Mouse (Mus musculus) hindbrain, embryonic 16.5 days (tissue): ENCODE measurements around the gene Lrig1. TPM values are rescaled to one million over a fixed set of nuclear protein-coding genes. Genes with fewer than 3 reads are reported as not detected.

ENCODE experiments used
- ATAC-seq: fragments of 200-750 bp; cut with Nextera tagmentation; 2 replicates; pipeline ENCODE4 v1.8.0; 2017; ENCODE audit warnings: moderate TSS enrichment, moderate library complexity
- H3K27ac ChIP-seq: fragments of 300-500 bp; sonication (generic); 2 replicates; pipeline ENCODE4 v1.5.1; 2014; ENCODE audit warnings: low read depth, mild to moderate bottlenecking, control low read depth, low read length, moderate library complexity
- H3K27me3 ChIP-seq: fragments of 300-500 bp; sonication (generic); replicated peaks from 2 replicates; pipeline ENCODE4 v1.6.1; 2014; ENCODE audit warnings: low read length; ENCODE audit not compliant: control insufficient read depth, insufficient read depth
- H3K36me3 ChIP-seq: fragments of 300-500 bp; sonication (generic); 2 replicates; pipeline ENCODE4 v1.6.1; 2014; ENCODE audit warnings: mild to moderate bottlenecking, low read length, moderate library complexity, mixed read lengths; ENCODE audit not compliant: control insufficient read depth, insufficient read depth
- H3K4me1 ChIP-seq: fragments of 300-500 bp; sonication (generic); 2 replicates; pipeline ENCODE4 v1.6.1; 2014; ENCODE audit warnings: low read depth, low read length; ENCODE audit not compliant: control insufficient read depth, insufficient read depth
- H3K4me2 ChIP-seq: fragments of 300-500 bp; sonication (generic); 2 replicates; pipeline ENCODE4 v1.6.1; 2014; ENCODE audit warnings: mild to moderate bottlenecking, low read length, control low read depth, moderate library complexity
- H3K4me3 ChIP-seq: fragments of 300-500 bp; sonication (generic); 2 replicates; pipeline ENCODE4 v1.5.1; 2014; ENCODE audit warnings: mild to moderate bottlenecking, low read length, control low read depth, moderate library complexity
- H3K9ac ChIP-seq: fragments of 300-500 bp; sonication (generic); 2 replicates; pipeline ENCODE4 v1.6.1; 2014; ENCODE audit warnings: low read depth, mild to moderate bottlenecking, control low read depth, low read length, moderate library complexity
- H3K9me3 ChIP-seq: fragments of 300-500 bp; sonication (generic); 2 replicates; pipeline ENCODE4 v1.6.1; 2014; ENCODE audit warnings: mild to moderate bottlenecking, low read length, moderate library complexity; ENCODE audit not compliant: control insufficient read depth
- WGBS: fragments of 180-500 bp; shearing (Covaris S2); extraction: QIAGEN DNeasy Blood & Tissue Kit; methylation state at CpG from one replicate; pipeline ENCODE4 v1.1.7; 2014; 5-methylcytosine and 5-hydroxymethylcytosine counted together
- polyA plus RNA-seq: library from polyadenylated mRNA; unstranded; fragments of >200 nt; fragmentation: Nextera tagmentation; extraction: Ambion mirVana; gene quantifications from 2 replicates; pipeline ENCODE4 v1.2.1, GENCODE M21; 2015

Gene Lrig1
- polyA plus RNA-seq, 1 experiment from 2014 or later = 18.7 TPM

DNA sequence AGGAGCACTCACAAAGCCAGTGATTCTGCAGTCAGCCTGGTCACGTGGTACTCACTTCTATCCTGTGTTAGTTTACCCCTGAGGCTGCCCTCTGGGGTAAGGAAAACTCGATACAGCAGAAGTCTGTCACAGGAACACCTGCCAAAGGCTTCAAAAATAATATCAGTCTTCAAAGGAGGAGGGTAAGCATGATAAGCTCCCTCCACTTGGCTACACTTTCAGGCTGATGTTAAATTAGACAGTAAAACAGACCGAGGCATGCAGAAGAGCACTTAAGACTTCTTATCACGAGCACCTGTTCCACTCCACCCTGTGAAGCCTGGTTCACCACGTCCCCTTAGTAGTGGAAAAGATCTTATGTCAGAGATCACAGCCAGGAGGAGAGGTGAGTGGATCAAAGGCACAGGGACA is 62.9 kb downstream of the Lrig1 start:
- WGBS = 67% methylated on average over 5 of the region's 5 CpGs
- Histone ChIP-seq H3K4me1 (peaks cover 6% of the 10 kb centered on the region), H3K27ac (no peak overlapping the region), H3K9me3 (no peaks in the 10 kb centered on the region), H3K36me3 (no peaks in the 10 kb centered on the region), H3K9ac (no peak overlapping the region), H3K27me3 (no peaks in the 10 kb centered on the region), H3K4me2 (no peak overlapping the region), H3K4me3 (no peak overlapping the region)
- no peak for ATAC-seq

DNA sequence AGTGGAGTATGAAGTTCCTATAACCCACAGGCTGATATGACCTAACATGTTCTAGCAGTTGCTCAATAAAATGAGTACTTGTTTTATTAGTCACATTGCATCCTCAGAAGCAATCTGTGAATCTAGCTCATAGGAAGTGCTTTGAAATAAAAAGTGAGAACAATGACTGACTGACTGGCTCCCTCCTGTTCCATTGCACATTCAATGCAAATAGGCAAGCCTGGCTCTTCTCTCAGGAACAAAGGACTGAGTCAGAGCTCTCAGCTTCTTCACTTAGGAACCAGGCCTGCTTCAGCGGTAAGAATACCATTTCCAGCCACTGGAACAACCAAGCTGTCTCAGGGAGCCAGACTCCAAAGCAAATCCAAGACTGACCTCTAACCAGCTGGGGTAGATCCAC is 64.6 kb downstream of the Lrig1 start:
- peak overlapping the region; percentile 14; the same call in 1 of the 2 replicates for H3K27ac ChIP-seq
- no peaks in the 10 kb centered on the region for H3K36me3 ChIP-seq
- ATAC-seq = no peak
- H3K27me3 ChIP-seq = no peaks in the 10 kb centered on the region
- H3K9ac ChIP-seq = no peak overlapping the region
- 14% methylated on average over 1 of the region's 1 CpGs for WGBS
- no peak overlapping the region for H3K4me2 ChIP-seq
- H3K9me3 ChIP-seq = no peaks in the 10 kb centered on the region
- H3K4me1 ChIP-seq = peaks cover 8% of the 10 kb centered on the region
- H3K4me3 ChIP-seq = no peak overlapping the region

DNA sequence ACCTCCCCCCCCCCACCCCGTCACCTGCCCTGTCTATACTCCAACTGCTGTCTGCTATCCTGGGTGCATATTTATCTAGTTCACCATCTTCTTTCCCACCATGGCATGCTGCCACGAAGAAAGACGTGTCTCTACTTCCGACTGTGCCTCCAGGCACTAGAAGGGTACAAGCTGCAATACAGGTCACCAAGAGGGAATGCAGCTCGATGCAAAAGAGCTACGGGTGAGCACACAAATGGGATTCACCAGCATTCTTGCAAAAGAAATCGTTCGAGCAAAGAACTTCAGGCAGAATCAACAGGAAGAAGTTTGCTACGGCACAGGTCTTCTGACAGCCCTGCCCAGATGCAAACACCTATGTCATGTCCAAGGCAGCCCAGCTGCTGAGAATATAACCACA is 65.2 kb downstream of the Lrig1 start:
- Histone ChIP-seq H3K4me1 (peaks cover 5% of the 10 kb centered on the region), H3K36me3 (no peaks in the 10 kb centered on the region), H3K27ac (peak overlapping the region; percentile 14; the same call in 1 of the 2 replicates), H3K9me3 (no peaks in the 10 kb centered on the region), H3K9ac (no peak overlapping the region), H3K4me2 (no peak overlapping the region), H3K27me3 (no peaks in the 10 kb centered on the region), H3K4me3 (no peak overlapping the region)
- ATAC-seq = no peak
- 58% methylated on average over 9 of the region's 9 CpGs for WGBS

DNA sequence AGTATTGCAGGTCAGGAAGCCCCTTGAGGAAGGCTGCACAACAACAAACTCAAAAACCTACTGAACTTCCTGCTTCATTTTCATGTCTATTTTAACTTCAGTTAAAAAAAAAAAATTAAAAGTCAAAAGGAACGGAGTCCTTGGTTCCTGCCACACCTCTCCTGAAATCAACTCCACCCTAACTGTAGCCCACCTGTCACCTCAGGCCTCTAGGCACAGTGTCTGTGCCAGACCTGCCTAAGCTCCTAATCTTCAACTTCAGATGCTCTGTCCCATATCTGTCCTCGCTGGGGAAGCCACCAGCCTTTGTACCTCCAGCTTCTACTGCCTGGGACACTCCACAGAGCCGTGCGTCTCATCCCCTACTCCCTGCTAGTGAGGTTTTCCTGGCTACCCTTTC is 65.7 kb downstream of the Lrig1 start:
- peaks cover 5% of the 10 kb centered on the region for H3K4me1 ChIP-seq
- H3K9ac ChIP-seq = no peak overlapping the region
- H3K4me2 ChIP-seq = no peak overlapping the region
- H3K4me3 ChIP-seq = no peak overlapping the region
- 85% methylated on average over 4 of the region's 4 CpGs for WGBS
- no peaks in the 10 kb centered on the region for H3K9me3 ChIP-seq
- no peak for ATAC-seq
- peak overlapping the region; percentile 14 for H3K27ac ChIP-seq
- H3K36me3 ChIP-seq = no peaks in the 10 kb centered on the region
- H3K27me3 ChIP-seq = no peaks in the 10 kb centered on the region

DNA sequence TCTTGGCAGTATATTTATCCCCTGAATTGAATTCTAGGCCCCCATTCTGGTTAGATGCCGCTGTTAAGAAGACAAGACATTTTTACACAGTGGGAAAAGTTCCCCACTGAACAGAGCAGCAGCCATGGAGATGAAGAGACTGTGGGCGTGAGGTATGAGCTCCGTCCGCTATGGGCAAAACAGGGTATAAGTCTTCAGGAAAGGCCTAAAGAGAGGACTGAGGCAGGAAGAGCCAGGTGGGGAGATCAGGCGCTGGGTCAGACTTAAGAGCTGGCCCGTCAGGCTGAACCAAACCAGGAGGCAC is 68.2 kb downstream of the Lrig1 start:
- Histone ChIP-seq H3K9ac (0 out of 2 replicates have a peak overlapping the region, but pooled peaks have one; percentile 0), H3K4me2 (no peak overlapping the region), H3K36me3 (no peaks in the 10 kb centered on the region), H3K4me3 (no peak overlapping the region), H3K27ac (peak overlapping the region; percentile 84), H3K9me3 (no peaks in the 10 kb centered on the region), H3K4me1 (peaks cover 13% of the 10 kb centered on the region), H3K27me3 (no peaks in the 10 kb centered on the region)
- 51% methylated on average over 6 of the region's 6 CpGs for WGBS
- ATAC-seq = peak; percentile 80

DNA sequence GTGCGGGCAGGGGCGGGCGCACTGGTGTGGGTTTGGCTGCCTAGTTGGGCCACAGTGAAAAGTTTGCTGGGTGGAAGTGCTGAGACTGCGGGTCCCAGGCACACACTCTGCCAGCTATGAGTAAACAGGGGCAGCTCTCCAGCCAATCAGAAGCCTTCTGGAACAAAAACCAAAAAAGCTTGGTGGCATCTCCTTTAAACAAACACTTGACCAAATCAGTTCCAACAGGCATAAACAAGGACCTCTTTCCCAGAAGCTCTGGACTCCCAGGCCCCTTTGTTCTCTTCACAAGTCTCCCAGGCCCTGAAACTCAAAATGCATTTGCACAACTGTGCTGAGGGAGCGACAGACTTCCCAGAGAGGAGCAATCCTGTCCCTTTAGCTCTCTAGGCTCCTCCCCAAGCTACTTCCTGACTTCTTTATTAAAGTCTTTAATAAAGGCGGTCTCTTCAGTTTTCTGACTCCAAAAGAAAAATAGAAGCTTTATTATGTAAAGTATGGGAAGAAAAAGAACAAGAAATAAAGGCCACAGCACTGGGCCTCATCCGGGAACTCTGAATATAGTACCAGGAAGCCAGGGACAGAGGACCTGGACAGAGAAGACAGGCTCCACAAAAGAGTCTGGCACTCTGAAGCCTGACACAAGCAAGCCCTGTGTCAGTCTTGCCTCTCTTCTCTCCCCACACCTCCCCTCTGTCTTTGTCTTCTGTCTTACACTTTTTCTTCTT is 68.7 kb downstream of the Lrig1 start:
- peak; percentile 93 for ATAC-seq
- WGBS = 38% methylated on average over 7 of the region's 7 CpGs
- Histone ChIP-seq H3K36me3 (no peaks in the 10 kb centered on the region), H3K9ac (no peak overlapping the region), H3K9me3 (no peaks in the 10 kb centered on the region), H3K4me2 (no peak overlapping the region), H3K27me3 (no peaks in the 10 kb centered on the region), H3K4me1 (peaks cover 14% of the 10 kb centered on the region), H3K27ac (peak overlapping the region; percentile 75), H3K4me3 (no peak overlapping the region)

DNA sequence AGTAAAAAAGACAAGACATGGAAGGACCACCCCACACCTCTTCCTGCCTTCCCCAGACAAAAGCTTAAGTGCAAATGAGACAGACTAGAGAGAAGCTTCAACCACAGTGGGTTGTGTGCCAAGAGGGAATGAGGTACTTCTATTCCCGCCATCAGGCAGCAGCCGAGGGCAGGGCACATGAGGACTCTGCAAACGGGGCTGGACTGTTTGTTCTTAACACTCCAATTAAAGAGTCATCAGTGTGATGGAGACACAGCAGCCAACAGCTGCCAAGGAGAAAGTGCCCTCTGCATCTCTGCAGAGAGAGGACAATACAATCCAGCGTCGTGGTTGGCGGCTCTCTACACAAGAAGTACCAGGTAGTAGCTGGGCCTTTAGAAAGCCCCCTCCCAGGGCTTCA is 71.2 kb downstream of the Lrig1 start:
- Histone ChIP-seq H3K27me3 (no peaks in the 10 kb centered on the region), H3K4me2 (no peak overlapping the region), H3K4me3 (no peak overlapping the region), H3K9ac (peak overlapping the region; percentile 17; the same call in 1 of the 2 replicates), H3K4me1 (peaks cover 17% of the 10 kb centered on the region), H3K36me3 (peaks cover 2% of the 10 kb centered on the region; the same call in 1 of the 2 replicates), H3K27ac (0 out of 2 replicates have a peak overlapping the region, but pooled peaks have one; percentile 27), H3K9me3 (no peaks in the 10 kb centered on the region)
- ATAC-seq = no peak
- 54% methylated on average over 6 of the region's 6 CpGs for WGBS

DNA sequence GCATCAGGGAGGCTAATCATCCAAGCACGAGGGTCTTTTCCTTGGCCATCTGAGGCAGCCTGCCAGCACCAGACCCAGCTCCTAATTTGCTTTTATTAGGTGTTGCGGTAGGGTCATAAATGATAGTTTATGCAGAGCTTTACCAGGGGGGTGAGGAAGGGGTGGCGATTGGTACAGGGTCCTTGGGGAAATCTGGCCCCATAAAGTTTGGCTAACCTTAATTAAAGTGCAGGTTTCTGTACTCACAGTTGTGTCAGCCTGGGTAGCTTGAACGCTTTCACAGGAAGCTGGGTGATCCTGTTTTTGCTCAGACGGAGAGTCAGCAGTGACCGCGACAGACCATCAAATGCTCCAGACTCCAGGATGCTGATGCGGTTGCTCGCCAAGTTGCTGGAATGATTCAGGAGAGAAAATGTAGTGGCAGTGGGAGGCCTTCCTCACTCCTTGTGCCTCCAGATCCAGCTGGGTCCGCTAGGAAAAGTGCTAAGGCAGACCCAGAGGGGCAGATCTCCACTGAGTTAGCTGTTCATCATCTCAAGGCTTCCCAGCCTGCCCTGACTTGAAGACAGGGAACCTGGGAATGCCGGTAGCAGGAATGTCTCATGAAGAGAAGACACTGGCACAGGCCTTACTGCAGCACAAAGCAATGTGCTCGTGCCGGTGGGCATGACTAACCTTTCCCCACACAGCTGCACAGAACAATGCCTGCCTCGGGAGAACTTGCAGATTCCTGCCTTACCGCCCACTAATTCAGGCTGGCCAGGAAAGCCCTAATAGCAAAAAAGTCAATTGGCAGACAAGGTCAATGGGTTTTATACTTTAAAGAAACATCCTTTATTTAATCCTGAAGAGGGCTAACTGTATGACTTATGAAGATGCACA is 72.0 kb downstream of the Lrig1 start:
- Histone ChIP-seq H3K27ac (peak overlapping the region; percentile 26; the same call in 1 of the 2 replicates), H3K9me3 (no peaks in the 10 kb centered on the region), H3K27me3 (no peaks in the 10 kb centered on the region), H3K36me3 (peaks cover 2% of the 10 kb centered on the region; the same call in 1 of the 2 replicates), H3K4me1 (peaks cover 17% of the 10 kb centered on the region), H3K9ac (no peak overlapping the region), H3K4me2 (no peak overlapping the region), H3K4me3 (no peak overlapping the region)
- ATAC-seq = no peak
- WGBS = 37% methylated on average over 15 of the region's 15 CpGs

DNA sequence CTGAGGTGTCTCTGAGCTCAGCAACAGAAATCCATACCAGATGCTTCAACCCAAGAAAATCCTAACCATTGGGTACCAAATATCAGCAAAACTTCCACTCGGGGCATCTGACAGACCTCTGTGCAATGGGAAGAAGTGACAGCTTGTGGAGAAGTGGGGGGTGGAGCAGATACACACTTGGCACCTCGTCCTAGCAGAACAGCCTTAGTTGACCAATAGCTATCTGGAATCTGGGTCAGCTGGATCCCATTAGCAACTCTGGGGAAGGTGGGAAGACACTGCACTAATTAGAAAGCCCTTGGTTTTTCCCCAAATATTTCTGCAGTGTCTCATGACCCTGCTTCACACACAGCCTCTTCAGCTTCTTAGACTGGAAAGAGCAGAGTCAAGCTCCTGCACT is 73.2 kb downstream of the Lrig1 start:
- Histone ChIP-seq H3K27ac (peak overlapping the region; percentile 46; the same call in 1 of the 2 replicates), H3K9ac (no peak overlapping the region), H3K4me1 (peaks cover 17% of the 10 kb centered on the region), H3K4me2 (no peak overlapping the region), H3K27me3 (no peaks in the 10 kb centered on the region), H3K36me3 (peaks cover 2% of the 10 kb centered on the region; the same call in 1 of the 2 replicates), H3K9me3 (no peaks in the 10 kb centered on the region), H3K4me3 (no peak overlapping the region)
- no peak for ATAC-seq
- 52% methylated on average over 2 of the region's 2 CpGs for WGBS
